Mouse (Mus musculus) liver, embryonic 14.5 days (tissue): Measurements from ENCODE around the gene 0610030E20Rik. TPM values are rescaled to one million over a fixed set of nuclear protein-coding genes. Genes with fewer than 3 reads are reported as not detected.
A peak's percentile ranks its signal among the peaks of the same experiment; 100 is the strongest.

Experiments used
- ATAC-seq: fragments of 200-750 bp; cut with Nextera tagmentation; 2 replicates; pipeline ENCODE4 v1.8.0; 2017; ENCODE audit warnings: moderate number of reproducible peaks, mild to moderate bottlenecking, moderate library complexity; ENCODE audit not compliant: insufficient read depth
- DNase-seq, 3 experiments: peaks; one replicate each; pipeline ENCODE4 v3.0.0-alpha.2; 2012 to 2013; ENCODE audit warnings: low read depth in 3 of 3, low spot score in 3 of 3
- H3K27ac ChIP-seq: fragments of 300-500 bp; sonication (generic); 2 replicates; pipeline ENCODE4 v1.5.1; 2014; ENCODE audit warnings: moderate library complexity, mild to moderate bottlenecking, control low read depth, inconsistent platforms
- H3K27me3 ChIP-seq: fragments of 300-500 bp; sonication (generic); 2 replicates; pipeline ENCODE4 v1.6.1; 2014; ENCODE audit warnings: mild to moderate bottlenecking, low read length, moderate library complexity; ENCODE audit not compliant: control insufficient read depth, insufficient read depth
- H3K36me3 ChIP-seq: fragments of 300-500 bp; sonication (generic); replicated peaks from 2 replicates; pipeline ENCODE4 v1.6.1; 2014; ENCODE audit warnings: low read depth; ENCODE audit not compliant: control insufficient read depth, insufficient read depth
- H3K4me1 ChIP-seq, 2 experiments: fragments of 200-500 bp in 1 of 2; fragments of 300-500 bp in 1 of 2; sonication (generic) in 1 of 2; replicated peaks; 2 replicates each; pipeline ENCODE4 v1.6.1; 2012 to 2014; ENCODE audit warnings: antibody characterized with exemption in 1 of 2, inconsistent platforms in 1 of 2, low read length in 1 of 2; ENCODE audit not compliant: control insufficient read depth in 2 of 2, insufficient read depth in 2 of 2
- H3K4me2 ChIP-seq: fragments of 300-500 bp; sonication (generic); 2 replicates; pipeline ENCODE4 v1.6.1; 2014; ENCODE audit warnings: low read depth, mild to moderate bottlenecking, control low read depth, moderate library complexity
- H3K4me3 ChIP-seq, 2 experiments: fragments of 200-500 bp in 1 of 2; fragments of 300-500 bp in 1 of 2; sonication (generic) in 1 of 2; 2 replicates each; pipeline ENCODE4 v1.5.1; 2012 to 2014; ENCODE audit warnings: low read depth in 2 of 2, low read length in 2 of 2, mild to moderate bottlenecking in 2 of 2, control low read depth in 1 of 2, inconsistent platforms in 1 of 2, moderate library complexity in 1 of 2; ENCODE audit not compliant: insufficient read depth in 1 of 2
- H3K9ac ChIP-seq: fragments of 300-500 bp; sonication (generic); replicated peaks from 2 replicates; pipeline ENCODE4 v1.6.1; 2014; ENCODE audit warnings: mild to moderate bottlenecking, control low read depth, moderate library complexity
- H3K9me3 ChIP-seq: fragments of 300-500 bp; sonication (generic); 2 replicates; pipeline ENCODE4 v1.6.1; 2016; ENCODE audit warnings: low read length, mixed read lengths; ENCODE audit not compliant: control insufficient read depth
- CTCF ChIP-seq: IDR thresholded peaks from 2 replicates; pipeline ENCODE4 v1.5.1; 2016; ENCODE audit warnings: antibody characterized with exemption, low read depth, control low read depth
- EP300 ChIP-seq: IDR thresholded peaks from 2 replicates; pipeline ENCODE4 v1.6.1; 2016; ENCODE audit warnings: antibody characterized with exemption, low read depth
- WGBS: fragments of 180-500 bp; shearing (Covaris S2); extraction: QIAGEN DNeasy Blood & Tissue Kit; methylation state at CpG from one replicate; pipeline ENCODE4 v1.1.7; 2014; ENCODE audit not compliant: insufficient replicate concordance; 5-methylcytosine and 5-hydroxymethylcytosine counted together
- polyA plus RNA-seq, 2 experiments: library from polyadenylated mRNA; depleted of rRNA in 1 of 2; stranded (reverse) in 1 of 2; unstranded in 1 of 2; fragments of >200 nt; fragmentation: Nextera tagmentation in 1 of 2; extraction: Ambion mirVana in 1 of 2; gene quantifications; 2 replicates each; pipeline versions ENCODE4 v1.2.1 to v1.2.3; 2012 to 2014

0610030E20Rik gene
- polyA plus RNA-seq, 2 experiments: 7.9 to 10.1 TPM

- 37% methylated on average over 7 of the region's 7 CpGs for WGBS
- peak; percentile 41; the same call in 1 of the 2 replicates for ATAC-seq
- DNase-seq: no peak
- Histone ChIP-seq H3K27me3 (no peaks in the 10 kb centered on the region), H3K4me3 (no peak overlapping the region), H3K27ac (no peak overlapping the region), H3K9ac (no peak overlapping the region), H3K9me3 (no peaks in the 10 kb centered on the region), H3K4me1 (peaks cover 23 to 48% of the 10 kb centered on the region in 2 experiments), H3K4me2 (peak overlapping the region; percentile 59; the same call in 1 of the 2 replicates), H3K36me3 (no peaks in the 10 kb centered on the region; the same call in 1 of the 2 replicates)
- no peak for TF ChIP-seq CTCF
- no peak for TF ChIP-seq EP300
Measured at GRCm38 (mm10) chr6:72374206-72374605, 27.1 kb downstream of the 0610030E20Rik start.

- 20% methylated on average over 15 of the region's 15 CpGs for WGBS
- TF ChIP-seq CTCF: no peak
- no peak for TF ChIP-seq EP300
- Histone ChIP-seq H3K9ac (peak overlapping the region; percentile 39; the same call in 1 of the 2 replicates), H3K9me3 (no peaks in the 10 kb centered on the region), H3K36me3 (no peaks in the 10 kb centered on the region), H3K4me3 (0 out of 4 replicates have a peak overlapping the region, but pooled peaks of 1 of the 2 experiments have one; percentile 11), H3K4me2 (peak overlapping the region; percentile 59), H3K27ac (peak overlapping the region; percentile 34), H3K27me3 (no peaks in the 10 kb centered on the region), H3K4me1 (peaks cover 23 to 52% of the 10 kb centered on the region in 2 experiments)
- DNase-seq (no peak), ATAC-seq (peak; percentile 69)
Measured at GRCm38 (mm10) chr6:72374820-72375563, 27.9 kb downstream of the 0610030E20Rik start.

GRCm38 (mm10) chr6:72378510-72379234 lies 31.6 kb downstream of the 0610030E20Rik start:
- no peak for ATAC-seq
- 53% methylated on average over 8 of the region's 8 CpGs for WGBS
- no peak overlapping the region; the same call in 1 of the 2 replicates for H3K27ac ChIP-seq
- H3K36me3 ChIP-seq: no peaks in the 10 kb centered on the region
- H3K27me3 ChIP-seq: no peaks in the 10 kb centered on the region
- H3K9me3 ChIP-seq: no peaks in the 10 kb centered on the region
- no peak for TF ChIP-seq EP300
- TF ChIP-seq CTCF: peak; percentile 32; the same call in 1 of the 2 replicates
- H3K9ac ChIP-seq: peak overlapping the region; percentile 93
- peak overlapping the region; percentile 81 to 87 for H3K4me3 ChIP-seq
- DNase-seq: no peak
- peaks cover 43 to 52% of the 10 kb centered on the region in 2 experiments for H3K4me1 ChIP-seq
- H3K4me2 ChIP-seq: peak overlapping the region; percentile 73

- Histone ChIP-seq H3K9ac (peak overlapping the region; percentile 93), H3K27ac (peak overlapping the region; percentile 80), H3K4me2 (peak overlapping the region; percentile 73), H3K9me3 (no peaks in the 10 kb centered on the region), H3K27me3 (no peaks in the 10 kb centered on the region), H3K36me3 (peaks cover 3% of the 10 kb centered on the region), H3K4me1 (peaks cover 45 to 53% of the 10 kb centered on the region in 2 experiments), H3K4me3 (peak overlapping the region; percentile 81 to 87)
- ATAC-seq (peak; percentile 27), DNase-seq (no peak)
- 6% methylated on average over 7 of the region's 7 CpGs for WGBS
- TF ChIP-seq CTCF: no peak
- TF ChIP-seq EP300: no peak
Measured at GRCm38 (mm10) chr6:72379377-72380130, 32.4 kb downstream of the 0610030E20Rik start.
